Mouse (Mus musculus) embryonic facial prominence, embryonic 13.5 days (tissue): ENCODE measurements around the gene Fbxo33. TPM values are rescaled to one million over a fixed set of nuclear protein-coding genes. Genes with fewer than 3 reads are reported as not detected.

Experiments
- ATAC-seq: fragments of 200-750 bp; cut with Nextera tagmentation; 2 replicates; pipeline ENCODE4 v1.8.0; 2017; ENCODE audit warnings: low read depth; ENCODE audit not compliant: insufficient number of reproducible peaks, insufficient read depth, low FRiP score, low TSS enrichment
- H3K27ac ChIP-seq: fragments of 300-500 bp; sonication (generic); 2 replicates; pipeline ENCODE4 v1.5.1; 2015; ENCODE audit warnings: moderate library complexity, mild to moderate bottlenecking, inconsistent platforms
- H3K27me3 ChIP-seq: fragments of 300-500 bp; sonication (generic); 2 replicates; pipeline ENCODE4 v1.6.1; 2015; ENCODE audit warnings: mild to moderate bottlenecking, inconsistent platforms
- H3K36me3 ChIP-seq: fragments of 300-500 bp; sonication (generic); 2 replicates; pipeline ENCODE4 v1.6.1; 2015; ENCODE audit warnings: mild to moderate bottlenecking, inconsistent platforms
- H3K4me1 ChIP-seq: fragments of 300-500 bp; sonication (generic); 2 replicates; pipeline ENCODE4 v1.6.1; 2015; ENCODE audit warnings: inconsistent platforms
- H3K4me2 ChIP-seq: fragments of 300-500 bp; sonication (generic); 2 replicates; pipeline ENCODE4 v1.6.1; 2015; ENCODE audit warnings: moderate library complexity, mild to moderate bottlenecking, inconsistent platforms
- H3K4me3 ChIP-seq: fragments of 300-500 bp; sonication (generic); 2 replicates; pipeline ENCODE4 v1.5.1; 2015; ENCODE audit warnings: mild to moderate bottlenecking, inconsistent platforms
- H3K9ac ChIP-seq: fragments of 300-500 bp; sonication (generic); 2 replicates; pipeline ENCODE4 v1.6.1; 2015; ENCODE audit warnings: mild to moderate bottlenecking, inconsistent platforms
- H3K9me3 ChIP-seq: fragments of 300-500 bp; sonication (generic); 2 replicates; pipeline ENCODE4 v1.6.1; 2016; ENCODE audit warnings: inconsistent platforms
- WGBS: fragments of 180-500 bp; shearing (Covaris S2); methylation state at CpG from one replicate; pipeline ENCODE4 v1.1.7; 2015; ENCODE audit warnings: mixed read lengths; 5-methylcytosine and 5-hydroxymethylcytosine counted together
- polyA plus RNA-seq: library from polyadenylated mRNA; unstranded; fragments of >200 nt; fragmentation: Nextera tagmentation; extraction: Ambion mirVana; gene quantifications from 2 replicates; pipeline ENCODE4 v1.2.1, GENCODE M21; 2015

The Fbxo33 gene
- polyA plus RNA-seq, 1 experiment from 2014 or later, result 7.8 TPM

- no peak overlapping the region for H3K4me2 ChIP-seq
- H3K9me3 ChIP-seq, result no peaks in the 10 kb centered on the region
- WGBS, result 86% methylated on average over 5 of the region's 5 CpGs
- no peaks in the 10 kb centered on the region for H3K27me3 ChIP-seq
- no peaks in the 10 kb centered on the region for H3K4me1 ChIP-seq
- no peak overlapping the region for H3K9ac ChIP-seq
- no peak for ATAC-seq
- no peak overlapping the region for H3K4me3 ChIP-seq
- H3K27ac ChIP-seq, result no peak overlapping the region
- no peaks in the 10 kb centered on the region for H3K36me3 ChIP-seq
Observed at GRCm38 (mm10) chr12:59228401-59228800, 8.9 kb upstream of the Fbxo33 start.

- Histone ChIP-seq H3K4me1 (peaks cover 23% of the 10 kb centered on the region), H3K27ac (peak overlapping the region; percentile 95), H3K27me3 (no peaks in the 10 kb centered on the region), H3K9ac (peak overlapping the region; percentile 90), H3K36me3 (no peaks in the 10 kb centered on the region), H3K9me3 (no peaks in the 10 kb centered on the region), H3K4me3 (peak overlapping the region; percentile 93), H3K4me2 (peak overlapping the region; percentile 90)
- ATAC-seq, result no peak
- WGBS, result under 1% methylated on average over 68 of the region's 69 CpGs
Observed at GRCm38 (mm10) chr12:59218640-59219321, 744 bp downstream of the Fbxo33 start.

GRCm38 (mm10) chr12:59217331-59217730, 2.2 kb downstream of the Fbxo33 start:
- Histone ChIP-seq H3K4me1 (peaks cover 23% of the 10 kb centered on the region), H3K27me3 (no peaks in the 10 kb centered on the region), H3K9me3 (peaks cover 2% of the 10 kb centered on the region; the same call in 1 of the 2 replicates), H3K27ac (no peak overlapping the region), H3K36me3 (0 out of 2 replicates have a peak, but pooled peaks cover 3% of the 10 kb centered on the region), H3K9ac (no peak overlapping the region), H3K4me2 (peak overlapping the region; percentile 90), H3K4me3 (peak overlapping the region; percentile 93; the same call in 1 of the 2 replicates)
- 77% methylated on average over 3 of the region's 3 CpGs for WGBS
- no peak for ATAC-seq

- Histone ChIP-seq H3K4me2 (peak overlapping the region; percentile 90), H3K27me3 (no peaks in the 10 kb centered on the region), H3K36me3 (peaks cover 8% of the 10 kb centered on the region), H3K9ac (no peak overlapping the region), H3K4me3 (no peak overlapping the region), H3K4me1 (peaks cover 23% of the 10 kb centered on the region), H3K9me3 (peaks cover 4% of the 10 kb centered on the region; the same call in 1 of the 2 replicates), H3K27ac (no peak overlapping the region)
- ATAC-seq, result no peak
- 73% methylated on average over 6 of the region's 6 CpGs for WGBS
Observed at GRCm38 (mm10) chr12:59216676-59217266, 2.8 kb downstream of the Fbxo33 start.

GRCm38 (mm10) chr12:59216176-59216575, 3.3 kb downstream of the Fbxo33 start:
- Histone ChIP-seq H3K4me2 (no peak overlapping the region), H3K4me1 (peaks cover 23% of the 10 kb centered on the region), H3K36me3 (peaks cover 14% of the 10 kb centered on the region), H3K27ac (no peak overlapping the region), H3K9ac (no peak overlapping the region), H3K9me3 (peaks cover 8% of the 10 kb centered on the region; the same call in 1 of the 2 replicates), H3K4me3 (no peak overlapping the region), H3K27me3 (no peaks in the 10 kb centered on the region)
- no peak for ATAC-seq
- WGBS, result 86% methylated on average over 4 of the region's 4 CpGs

- Histone ChIP-seq H3K9ac (no peak overlapping the region), H3K27me3 (no peaks in the 10 kb centered on the region), H3K4me3 (no peak overlapping the region), H3K36me3 (peaks cover 36% of the 10 kb centered on the region), H3K4me2 (no peak overlapping the region), H3K9me3 (peaks cover 8% of the 10 kb centered on the region; the same call in 1 of the 2 replicates), H3K4me1 (no peaks in the 10 kb centered on the region), H3K27ac (no peak overlapping the region)
- ATAC-seq, result no peak
- WGBS, result 85% methylated on average over 1 of the region's 1 CpGs
Observed at GRCm38 (mm10) chr12:59207814-59208213, 11.7 kb downstream of the Fbxo33 start.

GRCm38 (mm10) chr12:59207000-59207390, 12.5 kb downstream of the Fbxo33 start:
- 79% methylated on average over 3 of the region's 3 CpGs for WGBS

GRCm38 (mm10) chr12:59206208-59206999, 13.1 kb downstream of the Fbxo33 start:
- Histone ChIP-seq H3K4me1 (no peaks in the 10 kb centered on the region), H3K9ac (no peak overlapping the region), H3K27me3 (no peaks in the 10 kb centered on the region), H3K4me2 (no peak overlapping the region), H3K36me3 (peaks cover 29% of the 10 kb centered on the region), H3K9me3 (0 out of 2 replicates have a peak, but pooled peaks cover 2% of the 10 kb centered on the region), H3K4me3 (no peak overlapping the region), H3K27ac (no peak overlapping the region)
- ATAC-seq, result no peak
- WGBS, result 85% methylated on average over 4 of the region's 4 CpGs

More at GRCm38 (mm10) chr12:59207000-59207390, 12.5 kb downstream of the Fbxo33 start:
- Histone ChIP-seq H3K27me3 (no peaks in the 10 kb centered on the region), H3K4me3 (no peak overlapping the region), H3K9ac (no peak overlapping the region), H3K4me1 (no peaks in the 10 kb centered on the region), H3K27ac (no peak overlapping the region), H3K4me2 (no peak overlapping the region), H3K9me3 (0 out of 2 replicates have a peak, but pooled peaks cover 4% of the 10 kb centered on the region), H3K36me3 (peaks cover 34% of the 10 kb centered on the region)
- no peak for ATAC-seq

- Histone ChIP-seq H3K4me2 (no peak overlapping the region), H3K27me3 (no peaks in the 10 kb centered on the region), H3K27ac (no peak overlapping the region), H3K4me1 (no peaks in the 10 kb centered on the region), H3K36me3 (peaks cover 26% of the 10 kb centered on the region), H3K4me3 (no peak overlapping the region), H3K9ac (no peak overlapping the region), H3K9me3 (no peaks in the 10 kb centered on the region)
- 93% methylated on average over 6 of the region's 6 CpGs for WGBS
- no peak for ATAC-seq
Observed at GRCm38 (mm10) chr12:59205571-59205970, 14.0 kb downstream of the Fbxo33 start.

GRCm38 (mm10) chr12:59199361-59199760, 20.2 kb downstream of the Fbxo33 start:
- no peak for ATAC-seq
- 97% methylated on average over 2 of the region's 2 CpGs for WGBS
- Histone ChIP-seq H3K9me3 (no peaks in the 10 kb centered on the region), H3K4me3 (no peak overlapping the region), H3K27me3 (no peaks in the 10 kb centered on the region), H3K27ac (no peak overlapping the region), H3K9ac (no peak overlapping the region), H3K36me3 (peaks cover 43% of the 10 kb centered on the region), H3K4me2 (no peak overlapping the region), H3K4me1 (no peaks in the 10 kb centered on the region)

GRCm38 (mm10) chr12:59198750-59199149, 20.8 kb downstream of the Fbxo33 start:
- Histone ChIP-seq H3K27ac (no peak overlapping the region), H3K27me3 (no peaks in the 10 kb centered on the region), H3K4me1 (no peaks in the 10 kb centered on the region), H3K36me3 (peaks cover 38% of the 10 kb centered on the region), H3K9ac (no peak overlapping the region), H3K9me3 (no peaks in the 10 kb centered on the region), H3K4me2 (no peak overlapping the region), H3K4me3 (no peak overlapping the region)
- ATAC-seq, result no peak
- WGBS, result 87% methylated on average over 4 of the region's 4 CpGs
